Mouse (Mus musculus) spleen, postnatal 14 days (tissue): ENCODE data around the gene Catsperg1.
"Not testable (repeated sequence)": the region's sequence is repeated elsewhere in the genome, so short reads cannot be mapped to it uniquely, and the experiment has no call there.

ENCODE experiments used
- DNase-seq, 2 experiments: peaks; one replicate each; pipeline ENCODE4 v3.0.0; 2021 to 2022; ENCODE audit warnings: low spot score in 2 of 2

Gene Catsperg1

GRCm38 (mm10) chr7:29230560-29230959 is 16.7 kb upstream of the Catsperg1 start:
- no peak for DNase-seq

DNA sequence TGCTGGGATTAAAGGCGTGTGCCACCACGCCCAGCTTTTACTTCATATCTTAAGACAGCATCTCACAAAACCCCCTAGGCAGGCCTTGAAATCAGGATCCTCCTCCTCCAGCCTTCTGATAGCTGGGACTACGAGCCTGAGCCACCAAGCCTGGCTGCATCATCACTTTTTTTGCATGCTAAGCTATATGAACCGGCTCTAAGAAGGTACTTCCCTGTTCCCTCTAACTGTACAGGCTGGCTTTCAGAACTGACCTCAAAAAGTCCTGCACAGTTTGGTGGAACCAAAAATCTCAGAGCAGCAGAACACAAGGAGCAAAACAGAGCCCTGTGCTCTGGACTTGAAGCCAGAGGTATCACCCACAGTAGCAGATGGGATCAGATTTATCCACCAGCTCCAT is 14.4 kb upstream of the Catsperg1 start:
- DNase-seq, result no peak

- no peak for DNase-seq
Observed at GRCm38 (mm10) chr7:29225520-29225919, 11.7 kb upstream of the Catsperg1 start.

GRCm38 (mm10) chr7:29224756-29225394 is 11.0 kb upstream of the Catsperg1 start:
- no peak for DNase-seq

- no peak for DNase-seq
Observed at GRCm38 (mm10) chr7:29214846-29215245, 1.0 kb upstream of the Catsperg1 start.

DNA sequence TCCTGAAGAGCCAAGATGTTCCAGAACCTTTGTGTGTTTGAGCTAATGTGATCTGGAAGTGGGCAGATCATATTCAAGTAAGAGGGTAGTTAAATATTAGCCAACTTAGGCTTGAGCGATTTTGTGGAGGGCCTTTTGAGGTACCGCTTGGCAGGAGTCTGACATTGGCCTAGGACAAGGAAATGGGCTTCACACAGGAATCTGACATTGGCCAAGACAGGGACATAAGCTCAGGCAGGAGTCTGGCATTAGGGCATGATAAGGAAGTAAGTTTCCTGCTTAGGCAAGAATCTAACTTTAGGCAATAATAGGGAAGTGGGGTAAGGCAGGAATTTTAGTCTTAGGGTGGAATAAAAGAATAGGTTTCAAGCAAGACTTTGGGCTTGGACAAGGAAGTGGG is 401 bp upstream of the Catsperg1 start:
- no peak for DNase-seq

DNA sequence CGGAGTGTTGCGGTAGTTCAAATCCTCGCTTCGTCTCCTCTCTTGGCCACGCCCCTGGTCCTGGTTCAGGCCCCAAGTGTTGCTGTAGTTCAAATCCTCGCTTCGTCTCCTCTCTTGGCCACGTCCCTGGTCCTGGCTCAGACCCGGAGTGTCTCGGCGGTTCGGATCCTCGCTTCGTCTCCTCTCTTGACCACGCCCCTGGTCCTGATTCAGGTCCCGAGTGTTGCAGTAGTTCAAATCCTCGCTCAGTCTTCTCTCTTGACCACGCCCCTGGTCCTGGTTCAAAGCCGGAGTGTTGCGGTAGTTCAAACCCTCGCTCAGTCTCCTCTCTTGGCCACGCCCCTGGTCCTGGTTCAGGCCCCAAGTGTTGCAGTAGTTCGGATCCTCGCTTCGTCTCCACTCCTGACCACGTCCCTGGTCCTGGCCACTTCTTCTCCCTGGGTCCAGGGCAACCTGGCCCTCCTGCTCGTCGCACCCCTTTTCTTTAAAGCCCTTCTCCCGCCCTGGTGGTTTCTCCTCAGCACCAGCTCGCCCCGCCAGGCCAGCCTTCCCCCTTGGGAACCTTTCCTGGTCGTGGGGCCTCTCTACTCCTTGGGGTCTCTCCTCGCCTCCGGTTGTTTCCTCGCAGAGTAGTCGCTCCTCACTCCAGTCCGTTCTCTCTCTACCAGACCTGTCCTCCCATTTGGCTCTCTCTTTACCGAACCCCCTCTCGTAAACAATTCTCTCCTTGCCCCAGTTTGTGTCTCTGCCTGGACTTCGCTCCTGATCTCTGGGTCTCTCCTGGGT is 867 bp downstream of the Catsperg1 start:
- not testable (repeated sequence) for DNase-seq

DNA sequence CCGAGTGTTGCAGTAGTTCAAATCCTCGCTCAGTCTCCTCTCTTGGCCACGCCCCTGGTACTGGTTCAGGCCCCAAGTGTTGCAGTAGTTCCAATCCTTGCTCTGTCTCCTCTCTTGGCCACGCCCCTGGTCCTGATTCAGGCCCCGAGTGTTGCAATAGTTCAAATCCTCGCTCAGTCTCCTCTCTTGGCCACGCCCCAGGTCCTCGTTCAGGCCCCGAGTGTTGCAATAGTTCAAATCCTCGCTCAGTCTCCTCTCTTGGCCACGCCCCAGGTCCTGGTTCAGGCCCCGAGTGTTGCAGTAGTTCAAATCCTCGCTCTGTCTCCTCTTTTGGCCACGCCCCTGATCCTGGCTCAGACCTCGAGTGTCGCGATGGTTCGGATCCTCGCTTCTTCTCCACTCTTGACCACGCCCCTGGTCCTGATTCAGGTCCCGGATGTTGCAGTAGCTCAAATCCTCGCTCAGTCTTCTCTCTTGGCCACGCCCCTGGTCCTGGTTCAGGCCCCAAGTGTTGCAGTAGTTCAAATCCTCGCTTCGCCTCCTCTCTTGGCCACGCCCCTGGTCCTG is 1.6 kb downstream of the Catsperg1 start:
- no peak for DNase-seq

GRCm38 (mm10) chr7:29211415-29212198 is 2.2 kb downstream of the Catsperg1 start:
- DNase-seq, result peak; percentile 69 to 77

DNA sequence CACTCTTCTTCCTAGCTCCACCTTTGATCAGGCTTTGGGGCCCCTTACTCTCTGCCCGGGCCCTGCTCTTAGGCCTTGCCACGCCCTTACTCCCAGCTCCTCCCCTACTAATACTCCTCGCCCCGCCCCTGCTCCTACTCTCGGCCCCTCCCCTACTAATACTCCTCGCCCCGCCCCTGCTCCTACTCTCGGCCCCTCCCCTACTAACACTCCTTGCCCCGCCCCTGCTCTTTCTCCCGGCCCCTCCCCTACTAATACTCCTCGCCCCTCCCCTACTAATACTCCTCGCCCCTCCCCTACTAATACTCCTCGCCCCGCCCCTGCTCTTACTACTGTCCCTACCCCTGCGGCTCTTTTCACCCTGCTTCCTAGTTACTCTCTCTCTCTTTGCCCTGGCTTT is 2.8 kb downstream of the Catsperg1 start:
- peak; percentile 22 to 47 for DNase-seq

- DNase-seq, result no peak
Observed at GRCm38 (mm10) chr7:29202577-29202976, 11.3 kb downstream of the Catsperg1 start.

GRCm38 (mm10) chr7:29194230-29194629 is 19.6 kb downstream of the Catsperg1 start:
- not testable (repeated sequence) for DNase-seq

GRCm38 (mm10) chr7:29181323-29181722 is 32.5 kb downstream of the Catsperg1 start:
- not testable (repeated sequence) for DNase-seq

- DNase-seq, result no peak
Observed at GRCm38 (mm10) chr7:29180854-29181236, 33.0 kb downstream of the Catsperg1 start.

DNA sequence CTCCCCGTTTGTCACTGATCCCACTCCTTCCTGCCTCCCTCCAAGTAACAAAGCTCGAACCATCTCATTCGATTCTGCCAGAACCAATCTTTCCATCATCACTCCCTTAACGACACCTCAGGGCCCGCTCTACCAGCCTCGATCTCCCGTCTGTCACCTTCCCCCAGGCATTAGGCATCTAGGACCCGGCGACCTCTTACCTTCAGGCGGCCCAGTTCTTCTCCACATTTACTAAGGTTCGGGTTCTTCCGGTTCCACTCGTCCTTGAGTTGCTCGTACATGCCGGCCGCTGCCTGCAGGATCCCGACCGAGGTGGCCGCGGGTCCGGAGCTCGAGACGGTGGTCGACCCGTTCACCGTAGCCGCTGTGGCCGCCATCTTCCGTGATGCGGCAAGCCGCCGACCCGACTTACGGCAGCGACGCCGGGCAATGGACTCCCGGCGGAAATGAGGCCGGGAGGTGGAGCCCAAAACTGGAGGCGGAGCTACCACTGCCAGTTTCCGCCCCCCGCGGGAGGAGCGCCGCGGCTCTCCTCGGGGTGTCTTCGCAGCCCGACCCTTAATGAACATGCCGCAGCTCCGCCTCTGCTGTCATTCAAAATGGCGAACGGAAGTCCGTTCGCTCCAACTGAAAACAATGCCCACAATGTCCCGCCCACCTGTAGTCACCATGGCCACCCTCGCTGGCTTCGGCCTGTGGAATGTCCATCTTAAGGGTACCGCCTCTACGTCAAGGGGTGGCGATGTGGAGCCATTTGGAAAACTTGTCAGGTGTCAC is 33.6 kb downstream of the Catsperg1 start, which contains the start of gene Psmd8:
Gene Psmd8, minus strand, starts transcription at position 625 of the 777 bp plus-strand sequence.
- peak; percentile 90 to 93 for DNase-seq

GRCm38 (mm10) chr7:29179323-29179722 is 34.5 kb downstream of the Catsperg1 start:
- no peak for DNase-seq

- no peak for DNase-seq
Observed at GRCm38 (mm10) chr7:29178106-29178505, 35.7 kb downstream of the Catsperg1 start.

DNA sequence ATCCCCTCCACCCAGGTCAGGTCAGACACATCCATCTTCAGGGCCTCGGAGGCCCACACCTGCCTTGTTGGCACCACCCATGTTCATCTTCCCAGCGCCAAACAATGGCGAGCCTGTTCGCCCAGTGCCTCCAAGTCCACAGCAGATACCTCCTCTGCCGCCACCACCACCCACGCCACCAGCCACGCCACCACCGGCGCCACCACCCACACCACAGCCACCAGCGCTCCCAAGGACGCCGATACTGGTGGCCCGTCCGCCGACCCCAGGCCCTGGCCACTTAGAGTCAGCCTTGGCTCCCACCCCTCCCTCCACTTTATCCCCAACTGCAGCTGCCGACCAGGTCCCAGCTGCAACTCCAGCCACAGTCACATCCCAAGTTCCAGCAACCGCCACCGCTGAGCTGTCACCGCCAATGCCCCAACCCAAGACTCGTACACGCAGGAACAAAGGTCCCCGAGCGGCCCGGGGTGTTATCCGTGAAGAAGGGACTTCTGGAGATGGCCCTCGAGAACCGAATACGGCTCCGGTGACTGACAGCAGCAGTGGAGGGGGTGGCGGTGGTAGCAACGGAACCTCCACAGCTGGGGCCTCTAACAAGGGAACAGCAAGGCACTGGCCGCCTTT is 41.3 kb downstream of the Catsperg1 start:
- DNase-seq, result no peak

- no peak for DNase-seq
Observed at GRCm38 (mm10) chr7:29171562-29172097, 42.2 kb downstream of the Catsperg1 start.

DNA sequence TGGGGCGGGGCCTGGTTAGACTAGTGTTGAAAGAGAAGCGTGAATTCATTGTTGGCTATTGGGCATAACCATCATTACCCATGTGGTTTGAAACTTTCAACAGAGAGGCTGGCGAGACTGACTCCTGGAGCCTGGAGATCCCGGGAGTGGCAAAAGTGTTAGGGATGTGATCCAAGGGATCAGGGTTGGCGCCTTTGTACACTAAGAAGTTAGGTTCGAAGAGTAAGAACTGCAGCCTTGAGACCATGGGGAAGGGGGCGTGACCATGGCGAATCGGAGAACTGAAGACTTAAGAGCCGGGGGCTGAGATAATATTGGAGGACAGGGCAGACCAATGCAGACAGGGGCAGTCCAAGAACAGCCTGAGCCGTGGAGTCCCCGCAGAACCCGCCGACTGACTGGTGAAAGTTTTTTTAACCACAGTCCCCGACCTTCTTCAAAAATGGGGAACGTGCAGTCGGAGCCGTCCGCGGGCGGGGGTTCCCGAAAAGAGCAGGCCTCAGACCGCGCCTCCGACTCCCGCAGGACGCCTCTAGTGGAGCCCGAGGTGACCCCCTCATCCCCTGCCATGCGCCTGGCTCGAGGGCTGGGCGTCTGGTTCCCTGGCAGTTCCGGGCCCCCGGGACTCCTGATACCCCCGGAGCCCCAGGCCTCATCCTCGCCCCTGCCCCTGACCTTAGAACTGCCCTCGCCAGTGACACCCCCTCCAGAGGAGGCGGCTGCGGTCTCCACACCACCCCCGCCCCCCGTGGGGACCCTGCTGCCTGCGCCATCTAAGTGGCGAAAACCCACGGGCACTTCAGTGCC is 42.9 kb downstream of the Catsperg1 start:
- DNase-seq, result peak in 1 of 2 experiments; percentile 12
